Mouse (Mus musculus): ENCODE data around the gene Tex11.
A peak's percentile ranks its signal among the peaks of the same experiment; 100 is the strongest.
"Not testable (repeated sequence)": the region's sequence is repeated elsewhere in the genome, so short reads cannot be mapped to it uniquely, and the experiment has no call there.

The Tex11 gene

GRCm38 (mm10) chrX:101059541-101059940, at the start of gene Tex11:
TSS of gene Tex11 (minus strand) at chrX:101059667.
- DNase-seq, result no peak

DNA sequence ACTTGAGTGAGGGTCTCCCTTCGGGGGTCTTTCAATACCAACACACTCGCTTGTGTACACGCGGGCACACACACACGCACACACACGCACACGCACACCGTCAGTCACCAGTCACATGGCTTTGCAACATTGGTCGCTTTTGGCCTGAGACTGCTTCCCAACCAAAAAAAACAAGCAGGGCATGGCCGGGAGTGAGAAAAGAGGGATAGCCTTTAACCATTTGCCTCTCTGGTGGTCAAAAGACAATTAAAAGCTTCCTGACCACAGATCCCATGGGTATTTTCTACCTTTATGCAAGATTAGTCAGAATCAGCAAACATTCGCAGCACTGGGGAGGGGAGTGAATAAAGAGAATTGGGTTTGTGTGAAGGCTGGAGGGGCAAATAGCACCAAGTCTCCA, 26.5 kb upstream of the Tex11 start, which contains the start of gene Slc7a3:
TSS of gene Slc7a3 (minus strand) at position 101 of the 400 bp plus-strand sequence.
- no peak for DNase-seq

DNA sequence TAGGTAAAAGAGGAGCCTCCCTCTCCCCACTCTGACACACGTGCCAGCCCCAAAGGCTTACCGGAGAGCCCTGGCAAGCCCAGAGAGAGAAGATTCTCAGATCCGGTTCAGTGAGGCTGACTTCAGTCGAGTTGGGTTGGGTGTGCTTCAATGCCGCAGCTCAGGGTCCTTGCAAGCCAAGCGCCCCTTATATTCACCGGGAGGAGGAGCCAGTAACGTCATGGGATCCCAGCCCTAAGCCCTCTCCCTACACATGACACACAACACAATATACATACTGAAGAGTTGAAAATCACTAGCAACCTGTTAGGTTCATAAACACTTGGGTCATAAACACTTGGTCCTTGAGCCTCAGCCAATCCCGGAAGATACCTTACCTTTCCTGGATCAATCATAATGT, 25.7 kb upstream of the Tex11 start:
- not testable (repeated sequence) for DNase-seq

GRCm38 (mm10) chrX:101084192-101084591, 24.7 kb upstream of the Tex11 start:
- DNase-seq, result no peak

GRCm38 (mm10) chrX:101065245-101065644, 5.8 kb upstream of the Tex11 start:
- DNase-seq, result no peak

GRCm38 (mm10) chrX:101063503-101063902, 4.0 kb upstream of the Tex11 start:
- no peak for DNase-seq

DNA sequence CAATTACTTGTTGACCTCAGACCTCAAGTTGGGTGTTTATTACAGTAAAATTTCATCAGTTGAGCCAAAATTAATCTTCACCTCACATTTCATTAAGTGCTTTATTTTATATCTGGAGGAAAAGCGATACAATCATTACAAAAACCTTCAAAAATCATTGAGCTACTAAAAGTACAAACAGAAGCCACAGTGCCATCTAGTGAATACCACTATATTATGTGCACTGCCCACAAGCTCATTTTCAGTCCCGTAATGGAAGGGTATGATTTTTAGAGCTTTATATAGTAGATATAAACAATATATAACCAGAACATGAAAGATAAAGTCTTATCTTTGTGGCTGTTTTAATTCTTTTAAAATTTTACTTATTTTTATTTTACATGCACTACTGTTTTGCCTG, 115.8 kb downstream of the Tex11 start:
- no peak for DNase-seq

- DNase-seq, result no peak
Measured at GRCm38 (mm10) chrX:100839211-100839610, 220.3 kb downstream of the Tex11 start.

DNA sequence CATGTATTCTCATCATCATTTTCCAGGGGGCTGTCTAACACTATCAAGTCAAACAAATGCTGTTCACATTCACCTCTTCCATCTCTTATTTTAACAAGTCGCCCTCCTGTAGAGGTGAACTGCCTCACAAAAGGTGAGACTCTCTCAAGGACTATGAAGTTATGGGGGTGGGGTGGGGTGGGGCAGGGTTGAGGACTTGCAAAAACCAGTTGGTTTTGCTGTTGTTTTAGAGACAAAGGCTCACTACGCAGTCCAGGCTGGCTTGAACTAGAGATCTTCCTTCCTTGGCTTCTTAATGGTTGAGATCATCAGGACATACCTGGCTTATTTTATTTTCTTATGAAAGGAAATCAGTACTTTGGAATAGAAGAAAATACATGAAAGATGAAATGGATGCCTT, 226.7 kb downstream of the Tex11 start:
- no peak for DNase-seq

GRCm38 (mm10) chrX:100825557-100825956, 233.9 kb downstream of the Tex11 start:
- DNase-seq, result no peak

DNA sequence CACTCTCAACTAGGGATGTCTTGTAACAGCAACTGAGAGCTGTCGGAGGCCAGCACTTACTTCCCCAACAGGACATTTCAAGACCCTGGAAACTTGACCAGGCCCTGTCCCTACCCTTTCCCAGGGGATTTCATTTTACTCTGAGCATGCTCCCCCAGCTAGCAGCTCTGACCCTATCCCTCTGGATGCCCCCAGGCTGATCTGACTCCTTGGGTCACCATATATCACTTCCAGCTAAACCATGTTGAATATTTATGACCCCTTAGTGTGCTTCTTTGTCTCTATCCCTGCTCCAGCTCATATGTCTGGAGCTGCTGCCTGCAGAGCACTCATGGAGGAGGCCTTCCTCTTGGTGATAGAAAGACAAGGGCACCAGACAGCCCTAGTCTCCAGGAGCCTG, 238.3 kb downstream of the Tex11 start:
- DNase-seq, result no peak

DNA sequence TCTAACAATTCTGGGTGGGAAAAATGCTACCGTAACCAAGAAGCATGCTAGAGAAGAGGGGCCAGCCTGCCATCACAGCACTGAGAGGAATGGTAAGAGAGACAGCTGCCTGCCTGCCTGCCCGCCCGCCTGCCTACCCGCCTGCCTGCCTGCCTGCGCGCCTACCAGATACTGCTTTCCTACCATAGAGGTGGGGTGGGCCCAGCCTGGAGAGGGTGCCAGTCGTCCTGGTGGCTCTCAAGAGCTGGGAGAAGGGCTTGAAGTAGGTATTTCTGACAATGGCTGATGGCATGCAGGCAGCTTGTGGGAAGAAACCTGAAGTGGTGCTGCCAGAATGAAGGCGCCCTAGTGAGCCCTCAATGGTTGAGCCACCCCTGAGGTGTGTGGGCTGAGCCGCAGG, 240.8 kb downstream of the Tex11 start:
- DNase-seq, result no peak

DNA sequence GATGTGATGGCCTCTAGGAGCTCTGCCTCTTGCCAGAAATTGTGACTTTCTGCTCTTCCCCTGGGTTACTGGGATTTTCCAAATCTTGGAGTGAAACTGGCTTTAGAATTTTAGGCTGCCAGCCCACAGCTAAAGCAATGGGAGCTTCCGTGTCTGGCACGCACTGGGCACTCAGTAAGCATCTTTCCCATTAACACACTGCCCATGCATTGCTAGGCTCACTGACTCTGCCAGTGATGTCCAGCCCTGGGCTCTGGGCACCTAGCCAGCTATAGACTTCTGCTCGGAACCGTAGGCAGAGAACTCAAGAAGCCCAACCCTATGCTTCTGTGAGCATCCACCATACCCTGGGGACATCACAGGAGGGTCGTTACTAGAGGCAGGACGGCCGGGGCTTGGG, 243.7 kb downstream of the Tex11 start:
- no peak for DNase-seq

- no peak for DNase-seq
Measured at GRCm38 (mm10) chrX:100814139-100814538, 245.3 kb downstream of the Tex11 start.

- no peak for DNase-seq
Measured at GRCm38 (mm10) chrX:100811129-100811528, 248.3 kb downstream of the Tex11 start.

DNA sequence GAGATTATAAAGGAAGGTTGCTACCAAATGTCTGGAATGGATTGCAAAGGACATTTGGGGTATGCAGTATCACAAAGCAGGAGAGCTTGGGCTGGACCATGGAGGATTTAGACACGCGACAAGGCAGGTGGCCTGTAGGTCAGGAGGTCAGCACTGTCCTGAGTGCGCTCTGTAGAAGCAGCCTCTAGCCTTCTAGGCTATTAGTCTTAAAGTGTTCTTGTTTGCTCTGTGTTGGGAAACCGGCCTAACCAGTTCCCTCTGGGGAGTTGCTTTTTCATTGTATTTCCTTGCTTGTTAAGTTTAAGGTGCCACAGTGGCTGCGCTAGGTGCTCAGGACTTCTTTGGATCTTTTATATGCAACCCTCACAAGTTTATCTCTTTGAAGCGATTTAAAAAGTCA, 257.4 kb downstream of the Tex11 start:
- DNase-seq, result peak; percentile 45

DNA sequence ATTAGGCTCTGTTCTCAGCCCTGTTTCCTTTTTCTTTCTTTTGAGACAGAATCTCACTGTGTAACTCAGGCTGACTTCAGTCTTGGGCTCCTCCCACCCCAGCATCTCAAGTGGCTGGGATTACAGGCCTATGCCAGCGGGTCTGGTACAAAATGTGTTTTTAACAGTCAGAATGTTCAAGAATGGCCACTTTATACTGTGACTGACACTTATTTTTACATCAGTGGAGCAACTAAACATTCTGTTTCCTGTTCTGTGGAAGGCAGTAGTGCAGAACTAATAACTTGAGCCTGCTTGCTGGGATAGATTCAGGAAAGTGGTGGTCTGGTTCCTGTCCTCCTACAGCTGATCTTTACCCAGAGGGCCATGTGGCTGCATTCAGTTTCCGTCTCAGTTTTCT, 258.8 kb downstream of the Tex11 start:
- DNase-seq, result no peak

- no peak for DNase-seq
Measured at GRCm38 (mm10) chrX:100797851-100798527, 261.5 kb downstream of the Tex11 start.

DNA sequence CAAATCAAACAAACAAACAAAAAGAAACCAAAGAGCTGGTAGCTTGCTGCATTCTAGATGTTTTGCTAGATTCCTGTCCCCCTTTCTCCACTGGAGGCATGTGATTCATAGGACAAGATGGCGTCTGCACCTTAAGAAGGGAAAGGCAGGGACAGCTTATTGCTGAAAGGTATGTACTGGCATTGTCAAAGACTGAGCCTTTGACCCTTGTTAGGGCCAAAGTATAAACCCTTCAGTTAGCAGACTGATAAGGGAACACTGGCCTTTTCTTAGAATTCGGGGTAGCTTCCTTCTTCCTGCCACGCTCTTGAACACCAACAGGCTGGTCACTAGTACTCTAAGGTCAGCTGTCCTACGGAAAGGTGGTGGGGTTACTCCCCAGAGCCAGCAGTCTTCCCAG, 262.1 kb downstream of the Tex11 start:
- no peak for DNase-seq

DNA sequence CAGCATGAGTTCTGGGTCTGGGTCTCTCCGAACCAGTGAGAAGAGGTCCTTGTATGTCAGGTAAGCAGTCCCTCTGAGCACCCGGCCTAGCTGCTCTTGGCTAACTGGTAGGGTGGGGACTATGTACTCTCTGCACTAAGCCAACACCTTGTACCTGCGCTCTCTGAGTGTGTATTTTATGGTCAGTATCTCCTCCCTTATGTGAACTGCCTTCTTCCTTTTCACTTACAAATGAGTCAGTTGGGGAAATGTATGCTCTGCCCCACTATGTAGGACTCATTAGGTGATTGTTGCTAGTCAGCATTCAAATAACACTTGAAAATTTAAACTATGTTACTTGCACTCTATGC, 262.8 kb downstream of the Tex11 start:
- no peak for DNase-seq

GRCm38 (mm10) chrX:100796041-100796740, 263.3 kb downstream of the Tex11 start:
- DNase-seq, result no peak

GRCm38 (mm10) chrX:100789322-100789721, 270.1 kb downstream of the Tex11 start:
- DNase-seq, result no peak

Data from kidney, adult 11 months (tissue).